Mouse (Mus musculus) retina, postnatal 7 days (tissue): ENCODE measurements around the gene Cdh22.

Experiments used
- DNase-seq: peaks from one replicate; pipeline ENCODE4 v3.0.0-alpha.2; 2012; ENCODE audit warnings: low read depth, low spot score

Cdh22 gene

GRCm38 (mm10) chr2:165207689-165208088 lies 27.0 kb downstream of the Cdh22 start:
- no peak for DNase-seq

GRCm38 (mm10) chr2:165207086-165207485 lies 27.6 kb downstream of the Cdh22 start:
- no peak for DNase-seq

- no peak for DNase-seq
These were observed 29.2 kb downstream of the Cdh22 start for GRCm38 (mm10) chr2:165205486-165205885.

GRCm38 (mm10) chr2:165204931-165205330 lies 29.7 kb downstream of the Cdh22 start:
- DNase-seq, result no peak

GRCm38 (mm10) chr2:165201761-165202751 lies 32.6 kb downstream of the Cdh22 start:
- no peak for DNase-seq

- DNase-seq, result peak; percentile 49
These were observed 37.1 kb downstream of the Cdh22 start for GRCm38 (mm10) chr2:165197546-165197945.

- peak; percentile 53 for DNase-seq
These were observed 39.1 kb downstream of the Cdh22 start for GRCm38 (mm10) chr2:165195411-165196182.

- no peak for DNase-seq
These were observed 43.2 kb downstream of the Cdh22 start for GRCm38 (mm10) chr2:165191483-165191882.

- no peak for DNase-seq
These were observed 45.1 kb downstream of the Cdh22 start for GRCm38 (mm10) chr2:165189546-165189945.

- DNase-seq, result no peak
These were observed 46.8 kb downstream of the Cdh22 start for GRCm38 (mm10) chr2:165187648-165188380.

- no peak for DNase-seq
These were observed 50.5 kb downstream of the Cdh22 start for GRCm38 (mm10) chr2:165184015-165184633.

- no peak for DNase-seq
These were observed 52.3 kb downstream of the Cdh22 start for GRCm38 (mm10) chr2:165182085-165182976.

GRCm38 (mm10) chr2:165179231-165179630 lies 55.4 kb downstream of the Cdh22 start:
- DNase-seq, result no peak

GRCm38 (mm10) chr2:165176965-165177364 lies 57.7 kb downstream of the Cdh22 start:
- no peak for DNase-seq

GRCm38 (mm10) chr2:165166664-165167435 lies 67.8 kb downstream of the Cdh22 start:
- DNase-seq, result no peak

- DNase-seq, result no peak
These were observed 72.4 kb downstream of the Cdh22 start for GRCm38 (mm10) chr2:165162221-165162620.

- no peak for DNase-seq
These were observed 74.2 kb downstream of the Cdh22 start for GRCm38 (mm10) chr2:165160466-165160865.

GRCm38 (mm10) chr2:165159055-165159688 lies 75.5 kb downstream of the Cdh22 start:
- DNase-seq, result no peak

GRCm38 (mm10) chr2:165158317-165158716 lies 76.3 kb downstream of the Cdh22 start:
- DNase-seq, result no peak
